Mouse (Mus musculus) layer of hippocampus, postnatal 14 days (tissue): ENCODE data around the gene Elmod2. TPM values are rescaled to one million over a fixed set of nuclear protein-coding genes. Genes with fewer than 3 reads are reported as not detected.
"Not testable (repeated sequence)": the region's sequence is repeated elsewhere in the genome, so short reads cannot be mapped to it uniquely, and the experiment has no call there.

Source experiments
- DNase-seq, 2 experiments: peaks; one replicate each; pipeline ENCODE4 v3.0.0; 2021 to 2022; ENCODE audit warnings: low spot score in 2 of 2, mixed read lengths in 1 of 2
- long read RNA-seq, 2 experiments: library from polyadenylated mRNA; stranded (forward); transcript quantifications; one replicate each; pipeline ENCODE4 v2.0.0; 2021
- total RNA-seq, 2 experiments: library from RNA; stranded (reverse); gene quantifications; 2 replicates each; pipeline ENCODE4 v1.2.3; 2021

The Elmod2 gene
- total RNA-seq, result 10 to 100 TPM; 12.9 to 16.0 TPM
- long read RNA-seq, experiment 1, full-length matches to known transcripts, result 4 of 8 reads
- long read RNA-seq, experiment 1, partial matches to known transcripts, result 2 of 8 reads
- long read RNA-seq, experiment 1, other reads (novel, unspliced or antisense), result 2 of 8 reads
- long read RNA-seq, experiment 2, full-length matches to known transcripts, result 7 of 12 reads
- long read RNA-seq, experiment 2, partial matches to known transcripts, result 2 of 12 reads
- long read RNA-seq, experiment 2, other reads (novel, unspliced or antisense), result 3 of 12 reads

DNA sequence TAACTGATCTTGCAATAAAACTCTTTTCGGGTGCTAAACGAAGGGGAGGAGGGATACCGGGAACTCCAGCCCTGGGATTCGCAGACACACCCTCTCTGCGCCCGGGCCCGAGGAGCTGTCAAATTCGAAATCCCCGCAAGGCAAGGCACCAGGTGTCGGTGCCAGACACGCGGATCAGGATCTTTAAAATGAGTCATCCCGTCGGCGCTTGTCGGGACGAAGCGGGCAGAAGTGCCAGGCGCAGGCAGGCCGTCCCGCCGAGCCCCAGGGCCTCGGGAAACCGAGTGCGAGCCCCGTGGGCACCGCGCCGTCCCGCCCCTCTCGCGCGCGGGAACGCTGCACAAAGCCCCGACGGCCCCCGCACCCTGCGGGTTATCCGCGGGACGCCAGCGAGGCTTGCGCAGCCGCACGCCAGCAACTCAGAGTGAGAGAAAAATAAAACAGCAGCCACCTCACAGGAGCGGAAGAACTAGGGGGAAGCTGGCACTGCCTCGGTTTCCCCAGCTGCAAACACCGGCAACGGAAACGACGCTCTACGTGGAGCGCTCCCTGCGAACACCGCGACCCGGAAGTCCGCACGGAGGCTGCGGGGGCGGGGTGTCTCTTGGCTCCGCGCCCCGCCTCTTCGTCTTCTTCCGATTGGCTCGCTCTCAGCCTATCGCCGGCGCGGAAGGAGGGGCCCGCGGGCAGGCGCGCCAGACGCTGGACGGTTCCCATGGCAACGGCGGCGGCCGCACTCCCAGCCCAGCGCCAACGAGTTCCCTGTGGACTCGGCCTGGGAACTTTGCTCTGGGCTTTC lies at the start of gene Elmod2:
TSS of gene Elmod2 (minus strand) at position 588 of the 799 bp plus-strand sequence.
- DNase-seq, result peak; percentile 95 to 97

GRCm38 (mm10) chr8:83381016-83381415 lies 48.7 kb upstream of the Elmod2 start:
- DNase-seq, result no peak

DNA sequence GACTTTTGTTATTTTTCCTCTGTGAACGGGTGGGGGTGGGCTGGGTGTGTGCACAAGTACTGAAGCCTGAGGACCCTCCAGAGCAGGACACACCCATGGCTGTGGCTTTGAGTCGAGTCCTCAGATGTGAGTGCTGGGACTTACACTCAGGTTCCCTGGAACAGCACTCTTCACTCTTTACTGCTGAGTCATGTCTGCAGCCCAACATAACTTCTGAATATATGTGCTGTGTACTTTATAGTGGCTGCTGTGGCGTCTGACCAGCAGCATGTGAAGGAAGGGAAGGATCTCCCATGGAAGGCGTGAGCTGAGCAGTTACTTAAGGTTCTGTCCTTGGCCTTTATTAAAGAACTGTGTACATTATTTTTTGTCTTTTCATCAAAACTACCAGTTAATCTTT lies 47.9 kb upstream of the Elmod2 start:
- no peak for DNase-seq

GRCm38 (mm10) chr8:83377231-83377630 lies 44.9 kb upstream of the Elmod2 start:
- no peak for DNase-seq

- no peak for DNase-seq
Measured at GRCm38 (mm10) chr8:83363156-83363769, 31.0 kb upstream of the Elmod2 start.

- no peak for DNase-seq
Measured at GRCm38 (mm10) chr8:83351315-83351714, 19.0 kb upstream of the Elmod2 start.

DNA sequence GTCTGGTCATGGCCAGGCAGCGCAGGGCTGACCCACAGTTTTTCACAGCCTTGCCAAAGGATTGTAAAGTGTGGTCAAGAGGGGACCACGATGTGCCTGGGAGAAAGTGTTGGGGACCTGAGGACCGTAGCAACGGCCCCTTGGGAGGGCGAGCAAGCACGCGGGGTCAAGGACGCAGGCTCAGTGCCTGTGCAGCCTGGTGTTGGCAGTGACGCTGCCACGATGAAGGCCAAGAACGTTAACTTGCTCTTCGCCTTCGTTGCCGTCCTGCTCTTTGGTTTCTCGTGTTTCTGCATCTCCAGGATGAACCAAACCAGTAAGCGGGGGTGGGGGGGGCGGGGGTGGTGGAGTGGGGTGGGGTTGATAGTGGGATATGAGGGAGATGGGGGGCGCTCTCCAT lies 16.0 kb upstream of the Elmod2 start, which contains the start of gene Mgat4d:
TSS of gene Mgat4d (plus strand) at position 209 of the 400 bp plus-strand sequence.
- no peak for DNase-seq

DNA sequence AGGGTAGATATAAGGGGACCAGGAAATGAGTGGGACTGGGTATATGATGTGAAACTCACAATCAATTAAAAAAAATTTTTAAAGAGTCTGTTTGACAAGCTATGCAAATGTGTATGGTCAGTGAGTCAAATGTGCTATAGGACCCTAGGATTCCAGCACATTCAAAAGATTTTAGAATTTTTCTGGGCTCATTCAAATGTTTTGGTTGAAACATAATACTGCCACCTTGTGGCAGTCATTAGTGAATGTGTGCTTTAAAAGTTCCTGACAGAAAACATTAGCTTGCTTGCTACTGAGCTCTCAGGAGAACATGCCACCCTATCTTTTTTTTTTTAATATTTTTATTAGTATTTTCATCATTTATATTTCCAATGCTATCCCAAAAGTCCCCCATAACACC lies 10.4 kb upstream of the Elmod2 start:
- peak in 1 of 2 experiments; percentile 27 for DNase-seq

DNA sequence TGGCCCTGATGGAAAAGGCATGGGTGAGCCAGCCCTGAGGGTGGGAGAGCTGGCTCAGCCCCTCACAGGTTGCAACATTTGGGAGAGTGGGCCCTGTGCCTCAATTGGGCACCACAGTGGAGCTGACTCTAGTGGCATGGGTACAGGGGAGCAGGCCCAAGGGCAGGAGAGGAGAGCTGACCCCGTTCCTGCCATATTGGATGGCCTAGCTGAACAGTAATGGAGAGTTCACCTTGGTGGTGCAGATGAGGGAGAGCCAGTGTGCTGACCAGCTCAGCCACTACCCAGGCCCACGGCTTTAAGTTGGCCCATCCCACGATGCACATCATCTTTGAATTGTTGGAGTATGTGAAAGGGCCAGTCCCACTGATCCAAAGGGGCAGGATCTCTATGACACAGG lies 9.8 kb upstream of the Elmod2 start:
- no peak for DNase-seq

DNA sequence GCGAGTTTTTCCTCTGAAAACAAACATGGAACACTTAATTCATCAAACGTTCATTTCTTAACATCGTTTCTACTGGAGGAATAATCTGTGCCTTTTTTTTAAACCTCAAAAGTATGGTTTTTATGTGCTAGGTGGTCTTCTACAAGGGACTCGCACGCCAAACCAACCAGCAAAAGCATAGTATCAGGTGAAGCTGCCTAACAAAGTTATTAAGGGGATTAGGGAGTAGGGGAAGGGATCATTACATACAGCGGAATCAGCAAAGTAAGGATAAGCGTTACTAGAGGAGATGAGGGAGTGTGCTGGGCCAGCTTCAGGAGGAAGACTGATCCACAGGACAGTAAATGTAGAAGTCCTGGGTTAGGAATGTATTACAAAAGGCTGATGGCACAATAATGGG lies 578 bp upstream of the Elmod2 start:
- DNase-seq, result no peak

DNA sequence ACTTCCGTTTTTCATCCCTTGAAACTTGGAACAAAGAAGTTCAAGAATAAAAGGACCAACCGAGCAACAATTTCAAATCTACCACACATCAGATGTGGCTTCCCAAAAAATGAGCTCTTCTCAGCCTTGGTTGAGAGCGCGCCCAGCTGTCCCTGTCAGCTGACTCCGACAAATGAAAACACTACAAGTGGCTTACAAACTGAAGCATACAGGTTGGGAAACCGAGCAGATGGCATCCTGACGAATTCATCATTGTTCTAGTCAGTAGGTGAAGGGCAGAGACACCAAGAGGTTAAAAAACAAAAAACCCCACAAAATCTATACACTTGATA lies 753 bp downstream of the Elmod2 start:
- peak; percentile 24 to 66 for DNase-seq

DNA sequence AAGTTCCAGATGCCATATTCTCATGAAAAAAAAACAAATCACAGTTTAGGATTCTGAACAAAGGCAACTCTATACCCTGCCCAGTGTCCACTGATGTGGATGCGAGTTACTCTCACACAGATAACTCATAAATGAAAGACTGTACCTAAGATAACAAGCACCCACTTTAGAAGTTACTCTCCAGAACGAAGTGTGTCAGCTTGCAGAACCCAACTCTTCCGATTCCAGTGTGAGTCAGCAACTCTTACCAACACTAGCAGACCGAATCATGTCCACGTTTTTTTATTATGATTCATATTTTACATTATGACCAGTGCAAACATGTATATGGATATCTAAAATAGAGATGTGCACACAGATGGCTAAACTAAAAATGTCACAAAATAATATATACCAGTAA lies 4.4 kb downstream of the Elmod2 start:
- DNase-seq, result no peak

DNA sequence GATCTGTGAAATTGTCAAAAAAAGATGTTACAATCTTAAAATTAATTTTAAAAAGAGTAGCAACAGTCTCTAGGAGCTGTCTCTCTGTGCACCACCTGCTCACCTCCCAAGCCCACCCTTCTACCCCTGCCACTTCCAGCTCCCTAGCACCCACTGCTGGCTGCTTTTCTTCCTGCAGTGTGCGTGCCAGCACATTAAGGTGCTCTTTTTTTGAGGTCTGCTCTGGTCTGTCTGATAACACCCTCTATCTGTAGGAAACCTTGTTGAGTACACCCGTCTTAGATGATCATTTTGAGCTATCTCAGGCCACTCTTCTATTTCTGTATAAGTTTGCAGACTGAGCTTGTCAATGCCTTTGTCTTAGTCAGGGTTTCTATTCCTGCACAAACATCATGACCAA lies 9.2 kb downstream of the Elmod2 start:
- DNase-seq, result no peak

DNA sequence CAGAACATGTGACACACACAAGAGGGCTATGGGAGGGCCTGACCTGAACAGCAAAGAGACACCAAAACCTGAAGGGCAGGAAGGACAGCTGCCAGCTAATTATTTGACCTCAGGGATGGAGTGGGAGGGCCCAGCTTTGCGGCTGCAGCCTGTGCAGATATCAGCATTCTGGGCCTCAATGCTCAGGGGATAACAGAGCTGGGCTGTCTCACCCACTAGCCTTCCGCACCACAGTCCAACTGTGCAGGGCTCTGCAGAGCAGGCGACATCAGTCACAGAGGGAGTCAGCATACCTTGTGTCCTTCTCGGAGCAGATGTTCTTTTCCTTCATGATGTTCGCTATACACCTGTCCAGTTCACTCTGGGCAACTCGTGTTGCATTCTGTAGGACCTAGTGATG lies 9.9 kb downstream of the Elmod2 start:
- DNase-seq, result no peak

DNA sequence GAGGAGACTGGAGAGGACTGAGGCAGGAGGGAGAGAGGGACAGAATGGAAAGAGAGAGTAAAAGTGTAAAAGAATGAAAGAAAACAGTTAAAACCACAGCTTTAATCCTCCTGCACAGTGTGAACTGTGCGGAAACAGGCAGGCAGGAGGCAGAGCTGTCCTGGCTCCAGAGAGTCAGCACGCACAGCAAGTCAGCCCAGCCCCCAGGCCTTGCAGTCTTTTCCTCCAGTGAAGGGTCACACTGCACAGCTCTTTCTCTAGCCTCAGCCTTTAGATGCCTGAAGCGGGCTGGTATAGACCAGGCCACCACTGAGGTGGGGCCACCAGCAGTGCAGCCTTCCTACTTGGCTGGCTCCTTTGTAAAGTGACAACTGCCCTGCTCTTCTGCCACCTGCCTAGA lies 11.7 kb downstream of the Elmod2 start:
- no peak for DNase-seq

- DNase-seq, result no peak
Measured at GRCm38 (mm10) chr8:83315691-83316090, 16.6 kb downstream of the Elmod2 start.

GRCm38 (mm10) chr8:83315084-83315483 lies 17.2 kb downstream of the Elmod2 start:
- not testable (repeated sequence) for DNase-seq

DNA sequence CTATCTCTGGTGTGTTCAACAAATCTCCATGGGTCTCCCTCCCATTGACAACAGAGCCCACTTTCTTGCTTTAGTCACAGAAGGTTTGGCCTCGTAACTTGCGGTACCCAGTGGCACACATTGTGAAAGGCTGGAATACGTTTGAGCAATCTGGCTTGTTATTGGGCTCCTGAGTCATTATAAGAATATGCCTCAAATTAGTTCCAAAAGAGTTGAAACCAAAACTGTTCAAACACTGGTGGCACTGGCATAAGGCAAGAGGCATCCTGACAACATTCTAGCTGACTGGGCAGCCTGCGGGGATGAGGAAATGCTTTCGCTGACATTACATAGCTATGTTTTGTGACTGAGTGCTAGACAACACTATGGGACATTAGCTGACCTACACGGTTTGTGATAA lies 22.4 kb downstream of the Elmod2 start:
- DNase-seq, result peak in 1 of 2 experiments; percentile 7

DNA sequence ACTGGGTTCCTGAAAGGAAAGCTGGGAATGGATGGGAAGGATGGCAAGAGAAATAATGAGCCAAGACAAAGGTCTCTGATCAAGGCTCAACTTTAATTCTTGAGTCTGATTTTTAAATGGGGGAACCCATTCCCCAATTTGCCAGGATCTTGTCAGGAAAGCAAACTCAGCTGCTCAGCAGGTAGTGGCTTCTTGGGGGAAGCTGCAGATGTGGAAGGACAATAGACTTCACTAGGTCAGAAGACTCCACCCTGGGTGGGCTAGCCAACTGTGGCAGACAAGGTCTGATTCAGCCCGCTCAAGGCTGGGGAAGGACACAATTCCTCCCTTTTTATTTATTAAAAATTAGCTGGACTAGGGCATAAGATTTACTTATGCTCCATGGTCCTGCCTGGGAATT lies 27.3 kb downstream of the Elmod2 start:
- no peak for DNase-seq

- no peak for DNase-seq
Measured at GRCm38 (mm10) chr8:83300135-83300534, 32.2 kb downstream of the Elmod2 start.

DNA sequence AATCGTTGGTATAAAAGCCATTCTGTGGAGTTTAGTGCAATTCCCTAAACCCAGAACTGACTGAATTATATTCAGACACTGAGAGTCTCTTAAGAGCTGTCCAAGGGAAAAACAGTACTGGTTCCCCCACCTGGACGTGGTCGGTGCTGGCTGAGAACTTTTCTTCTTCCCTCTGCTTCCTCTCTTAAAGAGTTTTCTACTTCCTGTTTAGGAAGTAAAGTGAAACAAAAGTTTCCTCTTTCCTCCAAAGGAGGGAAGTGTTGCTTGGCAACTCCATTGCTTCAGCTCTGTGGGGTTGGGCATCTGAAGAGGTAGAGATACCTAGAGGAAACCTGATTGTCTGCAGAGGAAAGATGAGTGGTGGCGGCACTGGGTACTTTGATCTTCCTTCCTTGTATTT lies 34.9 kb downstream of the Elmod2 start:
- no peak for DNase-seq

- no peak for DNase-seq
Measured at GRCm38 (mm10) chr8:83290176-83290575, 42.1 kb downstream of the Elmod2 start, which contains the start of gene Ucp1. Gene Ucp1, plus strand, starts transcription at chr8:83290352.
